13 mouse cellular contexts compared by ENCODE assay signal in genomic region chr19:20437043-20437442, GRCm38 (mm10). TPM values are rescaled to one million over a fixed set of nuclear protein-coding genes. Genes with fewer than 3 reads are reported as not detected.
DNase-seq lines count a peak whose midpoint lies in the region; ATAC-seq lines count a peak whose summit lies in the region.
"Had no signal": no experiment of that assay in that cellular context is flagged by ENCODE, and none has a peak within 500 bp of the region (broad histone marks: within the 10 kb centered on the region; RNA-seq: fewer than 3 reads in every experiment).

No protein-coding gene starts in this region.

- H3K4me2 ChIP-seq in midbrain, embryonic 16.5 days (ENCODE audit: low read length) = no peak overlapping the region
- H3K4me2 ChIP-seq in liver, embryonic 12.5 days = no peak overlapping the region
- H3K4me2 ChIP-seq: embryonic facial prominence, embryonic 15.5 days; liver, embryonic 11.5 days had no signal

- H3K36me3 ChIP-seq in midbrain, embryonic 16.5 days (ENCODE audit: control insufficient read depth, insufficient read depth, low read length) = no peaks in the 10 kb centered on the region
- H3K36me3 ChIP-seq in liver, embryonic 12.5 days = no peaks in the 10 kb centered on the region
- H3K36me3 ChIP-seq: embryonic facial prominence, embryonic 15.5 days had no signal

- no peak for ATAC-seq in midbrain, embryonic 16.5 days
- no peak for ATAC-seq in liver, embryonic 12.5 days
- ATAC-seq: forebrain, embryonic 16.5 days had no signal

- no peak overlapping the region for H3K27ac ChIP-seq in midbrain, embryonic 16.5 days (ENCODE audit: low read length)
- no peak overlapping the region for H3K27ac ChIP-seq in liver, embryonic 12.5 days
- H3K27ac ChIP-seq: embryonic facial prominence, embryonic 15.5 days had no signal

- H3K9ac ChIP-seq in midbrain, embryonic 16.5 days (ENCODE audit: low read depth, low read length) = no peak overlapping the region
- no peak overlapping the region for H3K9ac ChIP-seq in liver, embryonic 12.5 days
- H3K9ac ChIP-seq: embryonic facial prominence, embryonic 15.5 days had no signal

- H3K9me3 ChIP-seq in midbrain, embryonic 16.5 days (replicated peaks; ENCODE audit: control insufficient read depth, low read length, poor library complexity, severe bottlenecking) = no peaks in the 10 kb centered on the region
- H3K9me3 ChIP-seq in liver, embryonic 12.5 days (replicated peaks) = no peaks in the 10 kb centered on the region
- H3K9me3 ChIP-seq: embryonic facial prominence, embryonic 15.5 days; megakaryocyte, embryonic 14.5 days had no signal

- H3K27me3 ChIP-seq in midbrain, embryonic 16.5 days (ENCODE audit: control insufficient read depth, insufficient read depth, low read depth, low read length) = no peaks in the 10 kb centered on the region
- no peaks in the 10 kb centered on the region for H3K27me3 ChIP-seq in liver, embryonic 12.5 days (replicated peaks)
- H3K27me3 ChIP-seq: embryonic facial prominence, embryonic 15.5 days had no signal

- no peaks in the 10 kb centered on the region for H3K4me1 ChIP-seq in midbrain, embryonic 16.5 days (ENCODE audit: control insufficient read depth, insufficient read depth, low read length)
- H3K4me1 ChIP-seq in liver, embryonic 12.5 days = no peaks in the 10 kb centered on the region
- H3K4me1 ChIP-seq: embryonic facial prominence, embryonic 15.5 days had no signal

- peak; percentile 29 to 47 for DNase-seq in cerebellum, postnatal 14 days
- no peak for DNase-seq in cerebellum, adult 9-10 months
- DNase-seq in kidney, postnatal 14 days = peak; percentile 4
- no peak for DNase-seq in kidney, adult 18-20 months
- DNase-seq in 3134 (ENCODE audit: extremely low read depth, insufficient read length, low spot score) = peak; percentile 29
- peak; percentile 54 to 72 for DNase-seq in lung, adult 18-20 months
- DNase-seq: thymus, adult 18-20 months had no signal

- WGBS in midbrain, embryonic 16.5 days = 68% methylated on average over 5 of the region's 5 CpGs
- 36% methylated on average over 5 of the region's 5 CpGs for WGBS in liver, embryonic 12.5 days (ENCODE audit: insufficient replicate concordance)

- H3K4me3 ChIP-seq in midbrain, embryonic 16.5 days (ENCODE audit: low read depth, low read length) = no peak overlapping the region
- H3K4me3 ChIP-seq in liver, embryonic 12.5 days = no peak overlapping the region
- H3K4me3 ChIP-seq: embryonic facial prominence, embryonic 15.5 days; megakaryocyte, embryonic 14.5 days had no signal

RNA-seq across cellular contexts. Expression of gene Anxa1, which starts 46.3 kb away (rescaled TPM):
- 7.5 and 9.0 TPM in 2 replicates for polyA plus RNA-seq in midbrain, embryonic 16.5 days (2015; fragmentation: Nextera tagmentation; extraction: Ambion mirVana)
- 15.1 and 19.1 TPM in 2 replicates for polyA plus RNA-seq in liver, embryonic 12.5 days (2016; fragmentation: Nextera tagmentation; extraction: Ambion mirVana)

RNA-seq across cellular contexts. Expression of gene Aldh1a1, which starts 55.5 kb away (rescaled TPM):
- 7.9 and 19.4 TPM in 2 replicates for polyA plus RNA-seq in midbrain, embryonic 16.5 days (2015; fragmentation: Nextera tagmentation; extraction: Ambion mirVana)
- polyA plus RNA-seq in liver, embryonic 12.5 days (2016; fragmentation: Nextera tagmentation; extraction: Ambion mirVana) = 0.57 and 0.62 TPM in 2 replicates

Comparison
In these comparisons a context has a peak if more than half of its experiments do, and no peak if none do; other contexts are left out.
1. DNase-seq: peak in cerebellum, postnatal 14 days (2 of 2), kidney, postnatal 14 days (single experiment), 3134 (single experiment) and lung, adult 18-20 months (2 of 2); none in cerebellum, adult 9-10 months (single experiment) and kidney, adult 18-20 months (single experiment).